Mouse (Mus musculus): ENCODE results near the gene Ppan.

The Ppan gene

GRCm38 (mm10) chr9:20879097-20879792 is 8.7 kb upstream of the Ppan start, which contains the start of gene Angptl6:
Angptl6 (minus strand) TSS chr9:20879727.
- peak; percentile 61 for DNase-seq

GRCm38 (mm10) chr9:20886563-20886962 is 1.4 kb upstream of the Ppan start:
- peak; percentile 47 for DNase-seq

- no peak for DNase-seq
Observed at GRCm38 (mm10) chr9:20887191-20887590, 784 bp upstream of the Ppan start.

- no peak for DNase-seq
Observed at GRCm38 (mm10) chr9:20888386-20888765, 401 bp downstream of the Ppan start.

- peak; percentile 60 for DNase-seq
Observed at GRCm38 (mm10) chr9:20889185-20890141, 1.5 kb downstream of the Ppan start.

- DNase-seq: no peak
Observed at GRCm38 (mm10) chr9:20890411-20890810, 2.4 kb downstream of the Ppan start.

- no peak for DNase-seq
Observed at GRCm38 (mm10) chr9:20891339-20892103, 3.5 kb downstream of the Ppan start.

- DNase-seq: no peak
Observed at GRCm38 (mm10) chr9:20892104-20892653, 4.2 kb downstream of the Ppan start.

- DNase-seq: no peak
Observed at GRCm38 (mm10) chr9:20893069-20893468, 5.1 kb downstream of the Ppan start.

- no peak for DNase-seq
Observed at GRCm38 (mm10) chr9:20893590-20894343, 5.8 kb downstream of the Ppan start.

- no peak for DNase-seq
Observed at GRCm38 (mm10) chr9:20894629-20895028, 6.7 kb downstream of the Ppan start.

GRCm38 (mm10) chr9:20895382-20895781 is 7.4 kb downstream of the Ppan start:
- no peak for DNase-seq

- no peak for DNase-seq
Observed at GRCm38 (mm10) chr9:20897736-20898510, 9.9 kb downstream of the Ppan start.

- peak; percentile 82 for DNase-seq
Observed at GRCm38 (mm10) chr9:20898511-20899073, 10.6 kb downstream of the Ppan start, which contains the start of gene Eif3g. Eif3g (minus strand) TSS chr9:20898623.

- DNase-seq: no peak
Observed at GRCm38 (mm10) chr9:20901466-20902173, 13.6 kb downstream of the Ppan start.

- no peak for DNase-seq
Observed at GRCm38 (mm10) chr9:20902174-20902491, 14.2 kb downstream of the Ppan start.

- DNase-seq: no peak
Observed at GRCm38 (mm10) chr9:20909948-20910347, 22.0 kb downstream of the Ppan start.

- DNase-seq: no peak
Observed at GRCm38 (mm10) chr9:20916160-20916559, 28.2 kb downstream of the Ppan start.

GRCm38 (mm10) chr9:20923258-20923657 is 35.3 kb downstream of the Ppan start:
- no peak for DNase-seq
